Mouse (Mus musculus) limb, embryonic 11.5 days (tissue): ENCODE measurements around the gene Pde5a. TPM values are rescaled to one million over a fixed set of nuclear protein-coding genes. Genes with fewer than 3 reads are reported as not detected.

Experiments
- ATAC-seq: fragments of 200-750 bp; cut with Nextera tagmentation; 2 replicates; pipeline ENCODE4 v1.8.0; 2017; ENCODE audit warnings: low read depth; ENCODE audit not compliant: insufficient number of reproducible peaks, low FRiP score, low TSS enrichment
- DNase-seq: peaks from one replicate; pipeline ENCODE4 v3.0.0-alpha.2; 2015; ENCODE audit warnings: low spot score
- H3K27ac ChIP-seq: fragments of 300-500 bp; sonication (generic); replicated peaks from 2 replicates; pipeline ENCODE4 v1.5.1; 2014; ENCODE audit warnings: low read depth, mild to moderate bottlenecking, low read length
- H3K27me3 ChIP-seq: fragments of 300-500 bp; sonication (generic); 2 replicates; pipeline ENCODE4 v1.6.1; 2014; ENCODE audit warnings: mild to moderate bottlenecking, low read length, mixed read lengths; ENCODE audit not compliant: control insufficient read depth, insufficient read depth
- H3K36me3 ChIP-seq: fragments of 300-500 bp; sonication (generic); 2 replicates; pipeline ENCODE4 v1.6.1; 2014; ENCODE audit warnings: mild to moderate bottlenecking, low read length, moderate library complexity, mixed read lengths; ENCODE audit not compliant: control insufficient read depth, insufficient read depth
- H3K4me1 ChIP-seq: fragments of 300-500 bp; sonication (generic); 2 replicates; pipeline ENCODE4 v1.6.1; 2014; ENCODE audit warnings: low read length, mixed read lengths; ENCODE audit not compliant: control insufficient read depth, insufficient read depth
- H3K4me2 ChIP-seq: fragments of 300-500 bp; sonication (generic); 2 replicates; pipeline ENCODE4 v1.6.1; 2014; ENCODE audit warnings: low read depth, mild to moderate bottlenecking, moderate library complexity; ENCODE audit not compliant: severe bottlenecking
- H3K4me3 ChIP-seq: fragments of 300-500 bp; sonication (generic); 2 replicates; pipeline ENCODE4 v1.5.1; 2014; ENCODE audit warnings: low read depth, low read length
- H3K9ac ChIP-seq: fragments of 300-500 bp; sonication (generic); 2 replicates; pipeline ENCODE4 v1.6.1; 2014; ENCODE audit warnings: mild to moderate bottlenecking, low read length
- H3K9me3 ChIP-seq: fragments of 300-500 bp; sonication (generic); 2 replicates; pipeline ENCODE4 v1.6.1; 2016; ENCODE audit warnings: low read length; ENCODE audit not compliant: control insufficient read depth
- WGBS: fragments of 180-500 bp; shearing (Covaris S2); extraction: QIAGEN DNeasy Blood & Tissue Kit; methylation state at CpG from one replicate; pipeline ENCODE4 v1.1.7; 2014; 5-methylcytosine and 5-hydroxymethylcytosine counted together
- polyA plus RNA-seq: library from polyadenylated mRNA; unstranded; fragments of >200 nt; fragmentation: Nextera tagmentation; extraction: Ambion mirVana; gene quantifications from 2 replicates; pipeline ENCODE4 v1.2.1, GENCODE M21; 2014

Pde5a gene
- polyA plus RNA-seq, 1 experiment from 2014 or later: 3.8 TPM

DNA sequence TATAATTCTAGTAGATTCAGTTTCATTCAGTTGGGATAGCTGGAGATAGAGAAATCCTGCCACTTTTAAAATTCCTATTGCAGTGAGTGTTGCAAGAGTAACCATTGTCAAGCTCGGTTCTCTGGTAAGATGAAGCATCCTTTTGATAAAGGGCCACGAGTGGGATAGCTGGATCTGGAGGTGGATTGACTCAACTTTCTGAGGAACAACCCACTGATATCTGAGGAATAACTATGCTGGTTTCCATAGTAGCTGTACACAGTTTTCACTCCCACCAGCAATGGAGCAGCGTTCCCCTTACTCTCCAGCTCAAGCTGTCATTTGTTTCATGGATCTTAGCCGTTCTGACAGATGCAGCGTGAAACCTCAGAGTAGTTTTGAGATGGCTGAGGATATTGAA is 82.2 kb downstream of the Pde5a start:
- no peak for ATAC-seq
- WGBS: 94% methylated on average over 5 of the region's 5 CpGs

DNA sequence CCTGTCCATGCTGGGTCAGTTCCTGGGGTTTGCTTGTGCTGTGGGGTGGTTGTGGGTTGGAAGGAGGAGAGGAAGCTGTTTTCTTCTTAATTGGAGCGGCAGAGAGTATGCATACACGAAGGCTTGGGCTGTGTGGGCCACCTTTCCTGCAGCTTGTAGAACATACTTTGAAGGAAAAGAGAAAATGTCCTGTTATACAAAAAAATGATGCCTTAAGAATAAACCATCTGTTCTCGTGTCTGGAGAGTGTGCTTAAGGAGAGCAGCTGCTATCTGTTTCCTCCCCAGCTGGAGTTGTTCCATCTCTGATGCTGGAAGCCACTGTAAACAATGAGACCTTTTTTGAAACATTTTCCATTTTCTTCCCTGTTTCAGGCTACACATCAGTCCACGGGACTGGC is 85.8 kb downstream of the Pde5a start:
- Histone ChIP-seq H3K9me3 (no peaks in the 10 kb centered on the region), H3K4me3 (no peak overlapping the region), H3K4me1 (no peaks in the 10 kb centered on the region), H3K36me3 (no peaks in the 10 kb centered on the region), H3K27me3 (no peaks in the 10 kb centered on the region), H3K4me2 (no peak overlapping the region), H3K27ac (no peak overlapping the region), H3K9ac (no peak overlapping the region)
- no peak for DNase-seq
- WGBS: 80% methylated on average over 4 of the region's 4 CpGs
- ATAC-seq: no peak

More for the DNA sequence above, 82.2 kb downstream of the Pde5a start:
- H3K4me3 ChIP-seq: no peak overlapping the region
- no peaks in the 10 kb centered on the region for H3K9me3 ChIP-seq
- DNase-seq: no peak
- no peak overlapping the region for H3K27ac ChIP-seq
- no peaks in the 10 kb centered on the region; the same call in 1 of the 2 replicates for H3K36me3 ChIP-seq
- H3K4me2 ChIP-seq: no peak overlapping the region
- H3K4me1 ChIP-seq: no peaks in the 10 kb centered on the region
- H3K9ac ChIP-seq: no peak overlapping the region
- no peaks in the 10 kb centered on the region for H3K27me3 ChIP-seq

DNA sequence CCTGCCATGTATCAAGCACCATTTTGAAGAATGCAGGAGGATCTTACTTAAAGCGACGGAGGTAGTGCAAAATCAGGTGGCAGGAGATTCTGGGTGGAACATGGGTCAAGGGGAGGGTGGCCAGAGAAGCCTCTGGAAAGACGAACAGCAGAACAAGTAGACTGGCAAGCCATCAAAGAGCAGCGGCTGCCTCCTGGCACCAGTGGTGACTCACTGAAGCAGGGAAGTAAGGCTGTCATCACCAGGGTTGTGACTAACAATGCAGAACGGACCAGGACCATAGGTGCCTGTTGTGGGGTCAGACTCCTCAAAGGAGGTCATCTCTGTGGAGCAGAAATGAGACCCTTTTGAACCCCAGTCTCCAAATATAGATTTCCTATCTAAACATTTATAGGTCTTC is 89.5 kb downstream of the Pde5a start:
- Histone ChIP-seq H3K27ac (no peak overlapping the region), H3K4me2 (no peak overlapping the region), H3K36me3 (no peaks in the 10 kb centered on the region; the same call in 1 of the 2 replicates), H3K4me3 (no peak overlapping the region), H3K9ac (no peak overlapping the region), H3K4me1 (no peaks in the 10 kb centered on the region), H3K9me3 (no peaks in the 10 kb centered on the region), H3K27me3 (no peaks in the 10 kb centered on the region)
- DNase-seq: no peak
- WGBS: 84% methylated on average over 5 of the region's 5 CpGs
- ATAC-seq: no peak

DNA sequence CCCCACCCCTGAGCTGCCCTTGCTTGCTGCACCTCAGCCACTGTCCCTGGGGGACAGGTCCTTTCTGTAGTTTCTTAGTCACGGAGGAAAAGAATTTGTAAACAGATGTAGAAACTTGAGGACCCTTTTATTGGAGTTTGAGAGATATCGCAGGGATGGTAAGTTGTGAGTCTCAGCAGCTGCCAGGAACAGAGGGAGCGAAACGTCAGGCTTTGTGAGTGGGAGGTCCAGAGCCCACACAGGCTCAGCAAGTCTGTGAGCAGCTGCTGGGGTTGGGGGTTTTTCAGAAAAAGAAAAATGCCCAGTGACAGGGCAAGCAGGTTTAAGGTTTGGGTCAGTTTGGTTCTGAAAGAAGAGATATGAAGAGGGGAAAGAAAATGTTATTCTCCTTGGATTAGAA is 92.0 kb downstream of the Pde5a start:
- Histone ChIP-seq H3K9ac (no peak overlapping the region), H3K36me3 (no peaks in the 10 kb centered on the region; the same call in 1 of the 2 replicates), H3K4me2 (no peak overlapping the region), H3K27me3 (no peaks in the 10 kb centered on the region), H3K27ac (no peak overlapping the region), H3K9me3 (no peaks in the 10 kb centered on the region), H3K4me3 (no peak overlapping the region), H3K4me1 (no peaks in the 10 kb centered on the region)
- WGBS: 34% methylated on average over 4 of the region's 4 CpGs
- ATAC-seq: no peak
- no peak for DNase-seq

DNA sequence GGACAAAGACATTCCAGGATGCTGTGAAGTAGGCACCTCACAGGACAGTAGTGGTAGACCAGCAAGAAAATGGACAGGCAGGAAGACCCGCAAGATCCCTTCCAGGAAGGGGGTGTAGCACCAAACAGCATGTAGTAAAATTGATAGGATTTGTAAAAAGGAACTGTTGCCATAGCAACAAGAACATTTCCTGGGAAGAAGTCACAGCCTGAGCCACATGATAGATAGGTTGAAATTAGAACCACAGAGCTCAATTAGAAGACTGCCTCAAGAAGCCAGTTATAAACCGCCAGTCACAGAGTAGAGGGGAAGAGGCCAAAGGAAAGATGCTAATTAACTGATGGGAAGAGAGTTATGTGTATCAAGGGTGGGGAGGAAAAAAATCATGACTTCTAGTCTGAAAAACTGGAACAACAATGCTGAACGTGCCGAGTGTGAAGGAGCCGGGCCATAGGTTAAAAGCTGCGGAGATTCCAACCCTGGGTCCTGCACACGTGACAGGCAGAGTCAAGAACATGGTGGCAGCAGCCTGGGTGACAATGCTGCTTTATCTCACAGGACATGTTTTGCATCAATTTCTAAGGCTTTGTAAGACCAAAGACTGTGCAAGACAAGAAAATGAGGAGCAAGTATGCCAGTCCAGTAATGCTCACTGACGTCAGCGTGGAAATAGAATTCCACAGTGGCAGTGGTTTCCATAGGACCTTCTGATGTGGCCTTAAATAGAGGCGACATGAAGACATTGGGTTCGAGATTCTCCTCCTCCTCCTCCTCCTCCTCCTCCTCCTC is 99.7 kb downstream of the Pde5a start:
- DNase-seq: no peak
- no peak overlapping the region for H3K9ac ChIP-seq
- H3K9me3 ChIP-seq: no peaks in the 10 kb centered on the region
- WGBS: 89% methylated on average over 11 of the region's 11 CpGs
- H3K4me2 ChIP-seq: no peak overlapping the region
- H3K4me3 ChIP-seq: no peak overlapping the region
- no peaks in the 10 kb centered on the region for H3K27me3 ChIP-seq
- ATAC-seq: no peak
- H3K36me3 ChIP-seq: no peaks in the 10 kb centered on the region
- H3K27ac ChIP-seq: no peak overlapping the region
- H3K4me1 ChIP-seq: no peaks in the 10 kb centered on the region

DNA sequence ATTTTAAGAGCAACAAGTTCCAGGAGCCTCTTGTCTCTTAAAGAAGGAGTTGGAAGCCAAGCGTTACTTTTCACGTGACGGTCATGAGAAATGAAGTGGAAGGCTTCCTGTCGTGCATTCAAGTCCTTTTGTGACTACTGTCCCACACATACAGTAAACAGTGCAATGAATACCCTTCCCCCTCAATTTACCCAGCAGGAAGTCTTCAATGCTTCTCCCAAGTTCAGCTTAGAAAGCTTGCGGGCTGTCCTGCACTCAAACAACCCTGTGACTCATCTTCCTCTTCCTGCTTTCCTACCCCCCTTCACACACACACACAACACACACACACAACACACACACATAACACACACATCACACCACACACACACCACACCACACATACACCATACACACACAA is 105.8 kb downstream of the Pde5a start:
- H3K9me3 ChIP-seq: no peaks in the 10 kb centered on the region
- H3K4me2 ChIP-seq: no peak overlapping the region
- WGBS: 81% methylated on average over 5 of the region's 5 CpGs
- no peak for ATAC-seq
- no peak overlapping the region for H3K27ac ChIP-seq
- H3K4me3 ChIP-seq: no peak overlapping the region
- no peaks in the 10 kb centered on the region for H3K27me3 ChIP-seq
- no peak for DNase-seq
- no peaks in the 10 kb centered on the region for H3K36me3 ChIP-seq
- H3K9ac ChIP-seq: no peak overlapping the region
- no peaks in the 10 kb centered on the region for H3K4me1 ChIP-seq

DNA sequence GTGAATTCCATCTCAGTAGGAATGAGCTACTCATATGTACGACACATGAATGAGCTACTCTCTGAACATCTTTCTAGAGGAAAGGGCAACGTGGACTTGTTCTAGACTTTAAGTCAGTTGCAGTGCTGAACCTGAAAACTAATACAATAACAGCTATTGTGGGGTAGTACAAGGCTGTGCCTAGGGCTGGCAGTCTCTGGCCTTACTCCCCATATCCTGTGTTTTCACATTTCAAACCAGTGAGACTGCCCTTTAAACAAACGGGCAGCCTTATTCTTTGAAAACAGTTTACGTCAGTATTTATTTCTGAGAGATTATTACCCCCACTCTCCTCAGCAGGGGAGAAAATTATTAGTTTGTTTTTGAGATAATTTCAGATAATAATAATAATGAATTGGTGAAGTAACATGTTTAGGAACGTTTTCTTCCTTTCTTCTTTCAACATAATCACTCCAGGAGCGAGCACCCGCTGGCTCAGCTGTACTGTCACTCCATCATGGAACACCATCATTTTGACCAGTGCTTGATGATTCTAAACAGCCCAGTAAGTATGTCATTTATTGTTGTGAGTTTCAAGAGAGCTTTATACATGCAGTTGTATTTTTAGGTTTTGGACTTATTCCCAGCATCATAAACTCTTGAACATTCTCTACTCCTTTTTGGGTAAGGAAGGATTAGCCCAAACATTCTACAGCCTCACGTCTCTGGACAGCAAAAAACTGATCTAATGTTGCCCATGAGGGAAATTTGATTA is 106.5 kb downstream of the Pde5a start:
- no peak for DNase-seq
- Histone ChIP-seq H3K9me3 (no peaks in the 10 kb centered on the region), H3K4me3 (no peak overlapping the region), H3K4me1 (no peaks in the 10 kb centered on the region), H3K4me2 (no peak overlapping the region), H3K9ac (no peak overlapping the region), H3K27me3 (no peaks in the 10 kb centered on the region), H3K27ac (no peak overlapping the region), H3K36me3 (no peaks in the 10 kb centered on the region)
- 82% methylated on average over 8 of the region's 8 CpGs for WGBS
- ATAC-seq: no peak

DNA sequence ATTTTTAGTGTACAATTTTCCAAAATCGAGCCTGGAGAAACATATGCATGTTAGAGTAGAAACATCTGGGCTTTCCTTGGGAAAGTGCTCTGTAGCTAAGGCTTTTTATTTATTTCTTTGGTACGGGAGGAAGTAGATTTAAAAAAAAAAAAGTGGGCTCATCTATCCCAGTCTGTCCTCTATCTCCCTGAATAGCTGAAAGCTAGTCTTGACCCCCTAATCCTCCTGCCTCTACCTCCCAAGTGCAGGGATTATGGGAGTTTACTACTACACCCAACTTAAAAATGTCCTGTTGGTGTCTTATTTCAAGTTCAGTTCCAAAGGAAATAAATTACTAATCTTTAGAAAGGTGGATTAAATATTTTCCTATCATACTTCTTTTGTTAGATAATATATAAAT is 108.9 kb downstream of the Pde5a start:
- Histone ChIP-seq H3K4me1 (no peaks in the 10 kb centered on the region), H3K4me3 (no peak overlapping the region), H3K9me3 (no peaks in the 10 kb centered on the region), H3K4me2 (no peak overlapping the region), H3K27me3 (no peaks in the 10 kb centered on the region), H3K27ac (no peak overlapping the region), H3K9ac (no peak overlapping the region), H3K36me3 (no peaks in the 10 kb centered on the region)
- ATAC-seq: no peak
- DNase-seq: no peak
- 83% methylated on average over 2 of the region's 2 CpGs for WGBS
